Mouse (Mus musculus) forebrain, embryonic 13.5 days (tissue): Measurements from ENCODE around the gene Masp1. TPM values are rescaled to one million over a fixed set of nuclear protein-coding genes. Genes with fewer than 3 reads are reported as not detected.

Experiments
- ATAC-seq: fragments of 200-750 bp; cut with Nextera tagmentation; 2 replicates; pipeline ENCODE4 v1.8.0; 2017
- H3K27ac ChIP-seq: fragments of 300-500 bp; sonication (generic); 2 replicates; pipeline ENCODE4 v1.5.1; 2015; ENCODE audit warnings: inconsistent platforms, mild to moderate bottlenecking, moderate library complexity
- H3K27me3 ChIP-seq: fragments of 300-500 bp; sonication (generic); 2 replicates; pipeline ENCODE4 v1.6.1; 2015; ENCODE audit warnings: mild to moderate bottlenecking, inconsistent platforms
- H3K36me3 ChIP-seq: fragments of 300-500 bp; sonication (generic); 2 replicates; pipeline ENCODE4 v1.6.1; 2015; ENCODE audit warnings: mild to moderate bottlenecking, inconsistent platforms; ENCODE audit not compliant: poor library complexity, severe bottlenecking
- H3K4me1 ChIP-seq: fragments of 300-500 bp; sonication (generic); 2 replicates; pipeline ENCODE4 v1.6.1; 2015; ENCODE audit warnings: inconsistent platforms
- H3K4me2 ChIP-seq: fragments of 300-500 bp; sonication (generic); 2 replicates; pipeline ENCODE4 v1.6.1; 2015; ENCODE audit warnings: inconsistent platforms, mild to moderate bottlenecking, moderate library complexity
- H3K4me3 ChIP-seq: fragments of 300-500 bp; sonication (generic); 2 replicates; pipeline ENCODE4 v1.5.1; 2015; ENCODE audit warnings: mild to moderate bottlenecking, inconsistent platforms
- H3K9ac ChIP-seq: fragments of 300-500 bp; sonication (generic); 2 replicates; pipeline ENCODE4 v1.6.1; 2015; ENCODE audit warnings: mild to moderate bottlenecking, inconsistent platforms
- H3K9me3 ChIP-seq: fragments of 300-500 bp; sonication (generic); replicated peaks from 2 replicates; pipeline ENCODE4 v1.6.1; 2016; ENCODE audit warnings: inconsistent platforms
- WGBS: fragments of 180-500 bp; shearing (Covaris S2); methylation state at CpG from one replicate; pipeline ENCODE4 v1.1.7; 2015; 5-methylcytosine and 5-hydroxymethylcytosine counted together
- polyA plus RNA-seq: library from polyadenylated mRNA; unstranded; fragments of >200 nt; fragmentation: Nextera tagmentation; extraction: Ambion mirVana; gene quantifications from 2 replicates; pipeline ENCODE4 v1.2.1, GENCODE M21; 2015

Gene Masp1
- polyA plus RNA-seq, 1 experiment from 2014 or later, result 53.5 TPM

DNA sequence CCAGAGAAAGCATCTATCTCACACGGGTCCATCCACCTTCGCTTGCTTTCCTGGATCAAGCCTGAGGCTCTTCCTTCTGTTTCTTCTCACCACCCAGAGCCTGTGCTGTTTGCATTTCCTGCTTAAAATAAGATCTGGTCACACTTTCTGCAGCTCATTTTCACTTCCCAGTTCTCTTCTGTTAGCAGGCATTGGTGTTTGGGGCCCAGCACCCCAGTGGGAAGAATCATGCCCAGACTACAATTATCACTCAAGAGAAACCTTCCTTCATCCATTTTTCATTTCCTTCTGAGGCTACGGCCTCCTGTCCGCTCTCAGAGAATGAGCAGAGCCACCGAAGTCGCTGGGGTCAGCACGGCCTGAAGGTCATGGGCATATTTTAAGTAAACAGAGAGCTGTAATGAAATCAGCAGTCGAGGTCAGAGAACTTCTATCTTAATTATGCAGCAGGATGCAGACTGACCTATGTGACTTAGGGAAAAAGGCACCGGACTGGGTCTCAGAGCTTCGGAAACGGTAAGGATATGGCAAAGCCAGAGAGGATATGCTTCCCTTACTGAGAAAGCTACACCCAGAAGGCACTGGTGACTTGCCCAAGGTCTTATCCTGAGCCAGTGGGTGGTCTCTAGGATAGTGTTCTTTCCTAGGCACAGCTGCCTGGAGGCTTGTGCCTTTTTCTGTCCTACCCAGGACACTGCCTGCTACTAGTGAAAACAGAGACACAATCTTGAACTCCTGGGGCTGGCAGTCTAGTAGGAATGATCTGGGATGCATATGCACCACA is 14.5 kb downstream of the Masp1 start:
- H3K27ac ChIP-seq, result peak overlapping the region; percentile 84
- no peak for ATAC-seq
- no peaks in the 10 kb centered on the region for H3K9me3 ChIP-seq
- WGBS, result 73% methylated on average over 11 of the region's 11 CpGs
- H3K36me3 ChIP-seq, result peaks cover 38% of the 10 kb centered on the region
- no peak overlapping the region for H3K9ac ChIP-seq
- H3K4me3 ChIP-seq, result no peak overlapping the region
- no peak overlapping the region for H3K4me2 ChIP-seq
- H3K4me1 ChIP-seq, result peaks cover 38% of the 10 kb centered on the region
- H3K27me3 ChIP-seq, result no peaks in the 10 kb centered on the region

DNA sequence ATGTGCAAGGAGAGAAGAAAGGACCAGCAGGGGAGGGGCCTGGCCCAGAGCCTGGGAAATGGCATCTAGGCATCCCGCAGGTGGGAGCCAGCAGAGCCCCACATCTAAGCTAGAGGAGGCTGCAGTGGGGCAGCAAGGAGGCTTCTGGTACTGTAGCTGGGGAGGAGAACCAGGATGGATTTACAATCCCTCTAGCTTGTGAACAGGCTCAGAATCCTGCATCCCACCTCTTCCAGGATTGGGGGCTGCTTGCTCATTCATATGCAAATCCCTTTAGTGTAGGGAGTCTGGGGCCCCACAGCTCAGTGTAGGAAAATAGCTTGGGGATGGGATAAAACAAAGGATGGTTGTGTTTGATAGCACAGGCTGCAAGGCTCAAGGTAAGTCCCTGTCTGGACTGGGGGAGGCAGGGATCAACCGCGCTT is 16.3 kb downstream of the Masp1 start:
- Histone ChIP-seq H3K4me1 (peaks cover 38% of the 10 kb centered on the region), H3K4me2 (peak overlapping the region; percentile 30), H3K27ac (peak overlapping the region; percentile 84), H3K36me3 (peaks cover 22% of the 10 kb centered on the region), H3K9ac (no peak overlapping the region; the same call in 1 of the 2 replicates), H3K27me3 (peaks cover 7% of the 10 kb centered on the region; the same call in 1 of the 2 replicates), H3K4me3 (no peak overlapping the region), H3K9me3 (no peaks in the 10 kb centered on the region)
- peak; percentile 91 for ATAC-seq
- 6% methylated on average over 3 of the region's 3 CpGs for WGBS

DNA sequence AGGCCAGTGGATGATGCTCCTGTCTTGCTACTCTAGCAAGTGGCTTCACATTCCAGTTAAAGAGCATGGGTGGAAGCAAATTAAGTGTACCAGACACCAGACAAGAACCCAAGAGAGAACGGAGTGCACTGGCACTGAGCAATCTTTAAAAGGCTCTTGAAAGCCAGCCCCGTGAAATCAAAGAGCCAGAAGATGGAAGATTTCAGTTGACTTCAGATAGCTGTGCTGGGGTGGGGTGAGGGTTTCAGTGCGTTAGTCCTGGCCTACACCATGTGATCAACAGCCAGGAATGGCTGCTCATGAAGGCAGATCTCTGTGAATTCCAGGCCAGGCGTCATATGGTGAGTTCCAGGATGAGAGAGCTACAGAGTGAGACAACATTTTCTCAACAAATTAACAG is 17.3 kb downstream of the Masp1 start:
- no peak overlapping the region for H3K4me3 ChIP-seq
- no peak for ATAC-seq
- no peaks in the 10 kb centered on the region for H3K9me3 ChIP-seq
- whole genome bisulfite sequencing, result 72% methylated on average over 4 of the region's 4 CpGs
- no peak overlapping the region for H3K9ac ChIP-seq
- H3K27ac ChIP-seq, result peak overlapping the region; percentile 84; the same call in 1 of the 2 replicates
- peaks cover 15% of the 10 kb centered on the region; the same call in 1 of the 2 replicates for H3K36me3 ChIP-seq
- H3K27me3 ChIP-seq, result peaks cover 11% of the 10 kb centered on the region; the same call in 1 of the 2 replicates
- peaks cover 46% of the 10 kb centered on the region for H3K4me1 ChIP-seq
- no peak overlapping the region for H3K4me2 ChIP-seq

DNA sequence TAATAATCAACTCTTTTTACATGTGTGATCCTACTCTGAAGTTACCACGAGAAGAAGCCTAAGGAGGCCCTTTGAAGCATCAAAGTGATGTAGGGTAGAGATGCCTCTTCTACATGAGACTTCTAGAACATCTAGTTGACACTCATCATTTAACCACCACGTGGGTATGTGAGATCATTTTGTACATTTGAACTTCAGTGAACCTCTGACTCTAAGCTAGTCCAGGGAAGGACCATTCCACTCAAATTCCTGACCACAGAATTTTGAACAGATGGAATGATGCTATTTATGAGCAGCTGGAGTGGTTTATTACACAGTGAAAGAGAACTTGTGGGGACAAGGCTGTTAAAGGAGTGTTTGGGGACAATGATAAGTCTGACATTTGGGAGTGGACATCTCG is 18.1 kb downstream of the Masp1 start:
- Histone ChIP-seq H3K9ac (no peak overlapping the region), H3K36me3 (peaks cover 12% of the 10 kb centered on the region; the same call in 1 of the 2 replicates), H3K4me3 (no peak overlapping the region), H3K4me2 (no peak overlapping the region), H3K4me1 (peaks cover 55% of the 10 kb centered on the region), H3K27me3 (peaks cover 12% of the 10 kb centered on the region; the same call in 1 of the 2 replicates), H3K9me3 (no peaks in the 10 kb centered on the region), H3K27ac (no peak overlapping the region)
- ATAC-seq, result no peak
- WGBS, result 84% methylated on average over 3 of the region's 3 CpGs

DNA sequence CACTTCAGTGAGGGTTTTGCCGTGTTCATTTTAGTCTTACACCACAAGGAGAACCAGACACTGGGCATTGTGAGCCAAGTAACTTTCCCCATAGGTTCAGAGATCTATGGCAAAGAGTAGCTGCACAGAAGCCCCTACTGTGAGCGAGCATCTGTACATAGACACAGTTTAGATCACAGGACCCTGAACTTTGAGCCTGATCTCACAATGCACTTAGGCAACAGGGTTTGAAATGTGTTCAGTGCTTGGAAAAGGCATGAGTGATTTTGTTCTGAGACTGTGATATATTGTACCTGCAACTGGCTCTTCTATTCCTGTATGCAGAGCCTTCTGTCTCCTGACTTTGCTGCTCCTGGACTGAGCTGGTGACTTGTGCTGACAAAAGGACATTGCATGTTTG is 19.3 kb downstream of the Masp1 start:
- H3K4me1 ChIP-seq, result peaks cover 53% of the 10 kb centered on the region
- H3K4me2 ChIP-seq, result no peak overlapping the region
- no peak overlapping the region for H3K27ac ChIP-seq
- ATAC-seq, result no peak
- no peaks in the 10 kb centered on the region for H3K9me3 ChIP-seq
- peaks cover 13% of the 10 kb centered on the region; the same call in 1 of the 2 replicates for H3K27me3 ChIP-seq
- no peak overlapping the region for H3K4me3 ChIP-seq
- WGBS, result 95% methylated on average over 2 of the region's 2 CpGs
- peaks cover 6% of the 10 kb centered on the region; the same call in 1 of the 2 replicates for H3K36me3 ChIP-seq
- H3K9ac ChIP-seq, result no peak overlapping the region

DNA sequence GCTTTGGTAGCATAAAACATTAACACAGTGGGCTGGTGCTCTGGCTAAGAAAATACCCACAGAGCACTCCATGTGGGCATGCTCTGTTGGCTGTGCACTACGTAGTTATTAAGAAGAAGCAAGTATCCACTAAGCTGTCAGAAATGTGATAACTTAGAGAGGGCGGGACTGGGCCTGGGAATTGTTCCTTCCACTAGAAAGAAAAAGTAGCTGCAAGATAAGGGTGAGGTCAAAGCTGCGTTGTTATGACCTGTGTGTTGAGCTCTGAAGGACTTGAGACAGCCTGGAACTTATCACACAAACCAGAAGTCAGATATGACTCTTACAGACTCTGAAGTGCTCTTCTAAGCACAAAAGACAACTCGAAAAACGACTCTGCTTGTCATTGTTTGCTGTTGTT is 20.1 kb downstream of the Masp1 start:
- 78% methylated on average over 5 of the region's 5 CpGs for WGBS
- peaks cover 6% of the 10 kb centered on the region; the same call in 1 of the 2 replicates for H3K36me3 ChIP-seq
- no peak overlapping the region for H3K4me2 ChIP-seq
- H3K4me3 ChIP-seq, result no peak overlapping the region
- no peak for ATAC-seq
- H3K4me1 ChIP-seq, result peaks cover 46% of the 10 kb centered on the region
- H3K27me3 ChIP-seq, result peaks cover 15% of the 10 kb centered on the region; the same call in 1 of the 2 replicates
- H3K9ac ChIP-seq, result no peak overlapping the region
- no peak overlapping the region for H3K27ac ChIP-seq
- no peaks in the 10 kb centered on the region for H3K9me3 ChIP-seq

DNA sequence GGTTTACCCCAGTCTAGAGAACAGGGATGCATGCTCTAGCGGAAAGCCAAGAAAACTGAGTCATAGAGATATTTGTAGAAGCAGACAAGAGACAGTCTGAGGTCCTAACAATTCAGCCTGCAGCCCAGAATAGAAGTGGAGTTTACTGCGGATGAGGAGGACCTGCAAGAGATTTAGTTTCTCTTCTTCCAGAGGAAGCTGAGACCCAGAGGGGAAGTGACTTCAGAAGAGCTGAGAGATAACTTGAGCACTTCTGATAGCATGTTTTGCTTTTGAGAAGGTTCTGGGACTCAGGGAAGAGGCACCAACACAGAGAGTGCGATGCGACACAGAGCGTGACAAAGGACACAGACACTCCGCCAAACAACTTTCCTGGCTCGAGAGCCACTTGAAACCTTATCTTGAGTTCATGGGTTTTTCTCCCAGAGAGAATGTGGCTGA is 21.9 kb downstream of the Masp1 start:
- H3K27ac ChIP-seq, result no peak overlapping the region
- H3K4me1 ChIP-seq, result peaks cover 28% of the 10 kb centered on the region
- H3K36me3 ChIP-seq, result peaks cover 20% of the 10 kb centered on the region
- no peaks in the 10 kb centered on the region for H3K9me3 ChIP-seq
- H3K4me2 ChIP-seq, result no peak overlapping the region
- no peak overlapping the region for H3K9ac ChIP-seq
- H3K4me3 ChIP-seq, result no peak overlapping the region
- H3K27me3 ChIP-seq, result peaks cover 15% of the 10 kb centered on the region; the same call in 1 of the 2 replicates
- WGBS, result 83% methylated on average over 7 of the region's 7 CpGs
- no peak for ATAC-seq

DNA sequence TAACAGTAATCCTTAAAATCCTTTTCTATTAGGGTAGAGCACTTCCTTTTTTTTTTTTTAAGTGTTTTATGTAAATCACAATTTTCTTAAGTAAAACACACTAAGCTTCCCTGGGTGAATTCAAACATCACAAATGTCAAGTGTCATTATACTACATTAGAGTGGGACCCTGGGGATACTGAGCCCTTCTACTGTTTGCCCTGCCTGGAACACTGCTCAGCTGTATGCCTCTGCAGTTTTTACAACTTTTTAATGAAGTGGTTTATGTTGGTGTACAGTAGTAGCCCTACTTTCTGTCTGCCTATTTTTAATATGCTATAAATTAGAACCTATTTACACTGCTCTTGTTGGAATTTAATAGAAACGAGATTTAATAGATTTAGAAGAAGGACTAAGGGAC is 22.7 kb downstream of the Masp1 start:
- H3K4me1 ChIP-seq, result peaks cover 21% of the 10 kb centered on the region
- WGBS, result 76% methylated on average over 1 of the region's 1 CpGs

DNA sequence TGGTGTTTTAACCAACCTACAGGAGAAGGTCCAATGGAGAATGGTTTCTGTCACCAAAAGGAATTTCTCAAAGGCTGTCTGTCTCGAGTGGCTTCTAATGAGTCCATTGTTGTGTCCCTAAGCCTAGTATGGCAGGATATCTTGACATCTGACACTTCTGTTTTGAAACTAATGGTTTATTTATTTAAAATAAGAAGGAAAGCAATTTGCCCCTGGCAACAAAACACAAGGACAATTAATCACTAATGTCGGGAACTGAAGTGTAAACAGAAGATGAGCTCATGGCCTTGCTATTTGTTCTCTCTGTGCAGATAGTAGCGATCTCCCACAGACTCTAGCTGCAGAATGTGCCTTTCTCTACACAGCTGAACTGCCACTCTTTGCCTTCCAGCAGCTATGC is 23.2 kb downstream of the Masp1 start:
- 5% methylated on average over 3 of the region's 3 CpGs for WGBS
- peak; percentile 41; the same call in 1 of the 2 replicates for ATAC-seq

More for the DNA sequence above, 22.7 kb downstream of the Masp1 start:
- no peaks in the 10 kb centered on the region for H3K9me3 ChIP-seq
- no peak overlapping the region for H3K27ac ChIP-seq
- ATAC-seq, result 0 out of 2 replicates have a peak, but pooled peaks have one; percentile 45
- no peak overlapping the region for H3K9ac ChIP-seq
- H3K4me2 ChIP-seq, result no peak overlapping the region
- peaks cover 15% of the 10 kb centered on the region; the same call in 1 of the 2 replicates for H3K27me3 ChIP-seq
- peaks cover 28% of the 10 kb centered on the region for H3K36me3 ChIP-seq
- H3K4me3 ChIP-seq, result no peak overlapping the region

DNA sequence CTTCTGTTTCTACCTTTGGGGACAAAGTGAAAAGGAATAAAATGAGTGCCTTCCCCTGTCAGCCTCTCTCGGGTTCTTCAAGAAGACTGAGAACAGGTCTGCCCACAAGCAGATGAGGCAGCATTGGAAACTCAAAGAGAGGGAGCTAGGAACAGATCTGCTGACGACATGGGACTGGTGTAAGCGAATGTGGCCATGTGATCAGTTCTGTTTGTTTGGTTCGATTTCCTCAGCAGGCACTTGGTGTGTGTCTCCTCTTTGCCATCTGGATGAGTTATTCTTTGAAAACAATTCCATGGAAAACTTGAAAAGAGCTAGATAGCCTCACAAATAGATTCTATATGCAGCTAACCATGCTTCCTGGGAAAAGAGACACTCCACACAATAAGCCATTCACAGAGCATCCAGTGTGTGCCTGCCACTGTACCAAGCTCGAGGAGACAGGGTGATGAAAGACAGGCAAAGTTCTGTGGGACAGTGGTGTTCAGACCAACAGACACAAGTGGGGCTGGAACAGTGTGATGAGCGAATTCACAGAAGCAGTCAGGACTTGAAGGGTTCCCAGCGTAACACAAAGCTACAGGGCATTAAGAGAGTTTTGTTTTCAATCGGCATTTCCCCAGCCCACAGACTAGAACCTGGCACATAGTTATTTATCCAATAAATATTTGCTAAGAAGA is 24.2 kb downstream of the Masp1 start:
- Histone ChIP-seq H3K36me3 (peaks cover 43% of the 10 kb centered on the region), H3K27ac (no peak overlapping the region), H3K4me3 (no peak overlapping the region), H3K4me2 (no peak overlapping the region), H3K9me3 (no peaks in the 10 kb centered on the region), H3K27me3 (peaks cover 15% of the 10 kb centered on the region; the same call in 1 of the 2 replicates), H3K4me1 (peaks cover 21% of the 10 kb centered on the region), H3K9ac (no peak overlapping the region)
- WGBS, result 67% methylated on average over 8 of the region's 8 CpGs
- no peak for ATAC-seq

More for the DNA sequence above, 23.2 kb downstream of the Masp1 start:
- H3K27me3 ChIP-seq, result peaks cover 15% of the 10 kb centered on the region; the same call in 1 of the 2 replicates
- no peak overlapping the region for H3K4me3 ChIP-seq
- H3K4me2 ChIP-seq, result no peak overlapping the region
- H3K9me3 ChIP-seq, result no peaks in the 10 kb centered on the region
- peaks cover 21% of the 10 kb centered on the region for H3K4me1 ChIP-seq
- peaks cover 32% of the 10 kb centered on the region for H3K36me3 ChIP-seq
- H3K9ac ChIP-seq, result no peak overlapping the region
- no peak overlapping the region for H3K27ac ChIP-seq

DNA sequence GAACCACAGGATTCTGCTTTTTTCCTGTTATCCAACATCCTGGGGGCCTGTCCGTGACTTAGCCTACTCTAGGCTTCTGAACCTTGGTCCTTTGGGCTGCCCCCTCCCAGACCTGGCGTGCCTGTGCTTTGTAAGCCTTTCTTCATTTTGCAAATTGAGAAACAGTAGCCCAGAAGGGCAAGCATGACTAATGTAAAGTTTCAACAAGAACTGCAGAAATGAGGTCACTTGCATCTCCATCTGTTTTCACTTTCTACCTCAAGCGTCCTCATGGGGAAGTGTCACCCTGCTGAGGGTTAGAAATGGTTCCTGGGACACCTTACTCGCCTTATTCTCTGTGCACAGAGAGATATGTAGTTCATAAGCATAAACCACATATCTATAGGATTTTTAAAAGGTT is 27.8 kb downstream of the Masp1 start:
- peaks cover 66% of the 10 kb centered on the region for H3K36me3 ChIP-seq
- no peak overlapping the region for H3K27ac ChIP-seq
- H3K9me3 ChIP-seq, result no peaks in the 10 kb centered on the region
- H3K4me3 ChIP-seq, result no peak overlapping the region
- peaks cover 7% of the 10 kb centered on the region for H3K4me1 ChIP-seq
- no peak overlapping the region for H3K9ac ChIP-seq
- no peak for ATAC-seq
- no peak overlapping the region for H3K4me2 ChIP-seq
- 0 out of 2 replicates have a peak, but pooled peaks cover 3% of the 10 kb centered on the region for H3K27me3 ChIP-seq
- 86% methylated on average over 4 of the region's 4 CpGs for WGBS

DNA sequence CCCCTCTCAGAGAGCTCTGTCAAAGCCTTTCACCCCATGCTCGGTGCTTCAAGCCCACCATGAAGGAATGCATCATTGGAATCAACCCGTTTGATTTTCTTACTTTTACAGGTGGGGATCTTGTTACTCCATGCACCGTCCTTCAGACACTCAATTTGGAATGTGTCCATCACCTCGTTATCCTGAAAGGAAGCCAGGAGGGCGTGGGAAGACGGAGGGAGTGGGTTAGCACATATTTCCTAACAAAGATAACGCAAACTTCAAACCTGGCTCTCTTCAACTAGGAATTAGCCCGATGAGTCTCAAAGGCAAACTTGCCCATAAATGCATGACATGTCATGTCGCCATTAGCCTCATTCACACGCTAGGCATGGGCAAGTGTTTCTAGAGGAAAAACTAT is 37.3 kb downstream of the Masp1 start:
- no peaks in the 10 kb centered on the region for H3K4me1 ChIP-seq
- no peak for ATAC-seq
- H3K27me3 ChIP-seq, result no peaks in the 10 kb centered on the region
- WGBS, result 67% methylated on average over 10 of the region's 10 CpGs
- H3K9me3 ChIP-seq, result no peaks in the 10 kb centered on the region
- H3K27ac ChIP-seq, result no peak overlapping the region
- H3K36me3 ChIP-seq, result peaks cover 75% of the 10 kb centered on the region
- no peak overlapping the region for H3K4me3 ChIP-seq
- no peak overlapping the region for H3K9ac ChIP-seq
- no peak overlapping the region for H3K4me2 ChIP-seq
